Mouse (Mus musculus) thymus, postnatal 10 days (tissue): ENCODE data around the gene Fkbp3.
"Not testable (repeated sequence)": the region's sequence is repeated elsewhere in the genome, so short reads cannot be mapped to it uniquely, and the experiment has no call there.

Experiments
- DNase-seq, 2 experiments: peaks; one replicate each; pipeline ENCODE4 v3.0.0; 2021; ENCODE audit warnings: low spot score in 2 of 2

Fkbp3 gene

DNA sequence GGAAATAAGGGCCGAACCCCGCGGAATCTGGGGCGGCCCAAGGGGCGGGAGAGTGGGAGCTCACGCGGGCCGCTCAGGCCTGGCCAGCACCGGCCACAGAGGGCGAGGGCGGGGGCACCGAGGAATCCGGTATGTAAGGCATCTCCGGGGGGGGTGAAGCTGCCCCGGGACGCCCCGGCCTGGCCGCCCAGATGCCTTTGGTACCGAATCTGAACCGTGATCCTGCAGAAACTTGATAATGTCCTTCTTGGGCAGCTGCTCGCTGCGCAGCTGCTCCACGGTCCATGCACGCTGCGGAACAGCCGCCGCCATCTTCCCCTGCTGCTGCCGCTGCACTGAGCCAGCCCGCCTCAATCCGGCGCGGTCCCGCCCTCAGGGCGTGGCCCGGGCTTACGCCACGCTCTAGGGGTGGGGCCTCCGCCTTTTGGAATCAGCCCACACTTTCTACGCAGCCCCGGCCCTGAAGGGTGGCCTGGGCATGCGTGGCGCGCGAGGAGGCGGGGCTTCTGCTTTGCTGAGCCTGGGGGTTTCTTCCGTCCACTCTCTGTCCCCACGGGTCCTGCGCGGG lies at the start of gene Fkbp3:
Gene Fkbp3, minus strand, starts transcription at position 397 of the 568 bp plus-strand sequence.
- DNase-seq = peak; percentile 93 to 96

DNA sequence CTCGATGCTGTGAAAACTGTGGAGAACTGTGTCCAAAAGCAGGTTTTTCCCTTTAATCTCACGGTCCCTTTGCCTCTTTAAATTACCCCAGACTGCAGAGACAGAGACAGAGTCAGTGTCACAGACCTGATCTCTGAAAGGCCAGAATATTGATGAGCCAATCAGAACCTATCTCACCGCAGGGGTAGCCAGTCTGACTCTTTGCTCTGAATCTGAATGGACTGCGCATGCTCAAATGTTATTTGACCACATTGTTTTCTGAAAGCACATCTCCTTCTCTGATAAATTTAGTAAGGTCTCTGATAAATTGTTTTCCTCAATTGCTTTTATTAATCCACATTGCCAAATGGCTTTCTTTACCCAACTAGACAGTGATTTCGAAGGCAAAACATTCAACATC lies 45.6 kb upstream of the Fkbp3 start:
- no peak for DNase-seq

DNA sequence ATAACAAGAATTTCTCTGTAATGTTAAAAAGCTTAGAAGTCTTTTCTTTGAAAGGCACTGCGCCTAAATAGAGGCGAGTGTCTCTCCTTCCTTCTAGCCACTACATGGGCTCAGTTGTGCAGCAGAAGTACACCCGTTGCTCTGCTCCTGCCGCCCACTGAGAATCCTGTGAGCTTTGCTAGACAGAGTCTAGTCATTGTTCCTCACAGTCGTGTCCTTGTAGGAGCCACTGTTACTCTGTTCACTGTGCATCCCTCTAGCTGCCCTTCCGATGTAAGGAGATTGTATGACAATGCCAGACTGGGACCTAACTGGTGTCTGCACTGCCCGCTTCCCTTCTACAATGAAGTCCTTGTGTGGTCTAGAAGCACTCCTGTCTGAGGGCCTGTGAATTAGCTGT lies 45.2 kb upstream of the Fkbp3 start:
- no peak for DNase-seq

DNA sequence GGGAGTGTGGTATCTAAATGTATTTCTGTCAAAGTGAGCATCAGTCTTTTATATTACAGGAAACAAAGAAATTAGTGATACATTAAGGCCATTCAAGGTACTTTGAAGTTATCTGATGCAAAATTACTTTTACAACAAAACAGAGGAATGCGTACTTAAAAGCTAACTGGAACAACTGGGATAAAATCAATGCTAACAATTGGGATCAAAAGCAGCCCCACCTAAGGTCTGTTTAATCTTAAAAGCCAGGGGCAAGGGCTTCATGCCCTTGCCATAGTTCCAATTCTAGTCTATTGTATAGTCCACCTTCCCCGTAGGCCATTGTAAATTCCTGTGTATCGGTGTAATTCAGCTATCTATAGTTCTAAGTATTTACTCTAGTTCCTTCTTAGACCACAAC lies 41.2 kb upstream of the Fkbp3 start:
- DNase-seq = not testable (repeated sequence)

DNA sequence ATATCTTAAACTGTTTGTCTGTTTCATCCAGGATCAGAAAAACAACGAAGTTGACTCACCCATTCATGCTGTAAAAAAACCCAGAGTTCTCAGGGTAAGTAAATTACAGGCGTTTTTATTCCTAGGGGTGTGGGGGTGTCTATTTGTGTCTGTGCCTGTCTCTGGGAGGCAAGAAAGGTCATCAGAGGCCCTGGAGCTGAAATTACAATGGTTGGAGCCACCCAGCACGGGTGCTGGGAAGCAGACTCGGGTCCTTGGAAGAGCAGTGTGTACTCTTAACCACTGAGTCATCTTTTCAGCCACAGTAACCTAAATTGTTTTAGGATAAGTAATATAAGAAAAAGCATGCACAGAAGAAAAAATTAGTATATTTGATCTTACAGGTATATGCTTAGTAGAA lies 40.1 kb upstream of the Fkbp3 start:
- DNase-seq = no peak

DNA sequence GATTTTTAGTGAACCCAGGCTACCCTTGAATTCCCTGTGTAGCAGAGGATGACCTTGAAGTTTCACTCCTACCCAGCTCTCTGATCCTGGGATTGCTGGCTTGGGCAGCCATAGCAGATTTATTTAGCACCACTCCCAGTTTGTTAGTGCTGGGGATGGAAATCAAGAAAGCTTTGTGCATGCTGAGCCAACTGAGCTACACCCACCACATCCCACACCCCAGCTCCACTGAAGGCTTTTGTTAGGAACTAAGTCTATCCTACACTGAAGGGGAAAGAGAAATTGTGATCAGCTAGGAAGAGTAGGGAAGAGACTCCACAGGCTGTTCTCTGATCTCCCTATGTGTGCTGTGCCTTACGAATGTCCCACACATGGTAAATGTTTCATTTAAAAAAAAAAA lies 39.0 kb upstream of the Fkbp3 start:
- no peak for DNase-seq

DNA sequence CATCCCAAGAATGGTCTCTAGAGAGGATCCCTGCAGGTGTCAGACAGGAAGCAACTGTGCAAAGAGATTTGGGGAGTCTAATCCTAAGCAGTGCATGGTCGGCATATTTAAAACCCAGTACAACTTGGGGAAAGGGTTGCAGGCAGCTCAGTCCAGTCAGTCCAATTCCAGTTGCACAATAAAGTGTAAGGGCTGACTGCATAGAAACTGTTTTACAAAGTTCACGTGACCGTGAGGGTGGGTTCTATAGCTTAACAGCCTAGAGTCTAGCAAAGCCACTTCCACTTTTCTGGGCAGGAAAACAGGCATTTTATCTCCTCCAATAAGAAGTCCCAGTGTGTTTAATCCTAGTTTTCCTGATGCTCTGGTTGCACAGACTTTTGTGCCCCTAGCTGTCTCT lies 37.7 kb upstream of the Fkbp3 start:
- DNase-seq = no peak

DNA sequence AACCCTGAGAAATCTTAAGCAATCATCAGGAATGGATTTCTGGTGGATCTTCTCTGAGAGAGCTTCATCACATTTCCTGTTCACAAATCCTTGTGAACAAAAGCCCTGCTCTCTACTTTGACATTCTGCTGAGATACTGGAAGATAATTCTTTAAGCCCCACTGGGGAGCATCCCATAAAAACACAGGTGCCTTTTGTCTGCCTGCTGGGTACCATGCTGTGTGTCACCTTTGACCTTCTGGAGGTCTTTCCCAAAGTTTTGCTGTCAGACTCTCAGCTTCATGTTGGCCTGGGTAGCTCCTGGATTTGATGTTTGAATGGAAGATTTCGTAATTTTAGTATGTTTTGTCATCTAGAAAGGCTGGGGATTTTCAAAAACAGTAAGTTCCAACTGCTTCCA lies 34.9 kb upstream of the Fkbp3 start:
- no peak for DNase-seq

DNA sequence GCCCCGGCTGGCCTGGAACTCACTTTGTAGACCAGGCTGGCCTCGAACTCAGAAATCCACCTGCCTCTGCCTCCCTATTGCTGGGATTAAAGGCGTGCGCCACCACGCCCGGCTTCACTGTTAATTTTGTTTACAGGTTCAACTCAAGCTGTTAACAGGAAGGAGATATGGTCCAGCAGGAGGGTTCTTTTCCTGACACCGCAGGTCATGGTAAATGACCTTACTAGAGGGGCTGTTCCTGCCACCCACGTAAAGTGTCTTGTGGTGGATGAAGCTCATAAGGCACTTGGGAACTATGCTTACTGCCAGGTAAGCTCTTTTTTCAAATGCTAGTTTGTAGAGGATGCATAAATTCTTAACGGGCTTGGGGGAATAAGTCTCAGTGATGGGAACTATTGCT lies 3.1 kb upstream of the Fkbp3 start:
- DNase-seq = no peak

DNA sequence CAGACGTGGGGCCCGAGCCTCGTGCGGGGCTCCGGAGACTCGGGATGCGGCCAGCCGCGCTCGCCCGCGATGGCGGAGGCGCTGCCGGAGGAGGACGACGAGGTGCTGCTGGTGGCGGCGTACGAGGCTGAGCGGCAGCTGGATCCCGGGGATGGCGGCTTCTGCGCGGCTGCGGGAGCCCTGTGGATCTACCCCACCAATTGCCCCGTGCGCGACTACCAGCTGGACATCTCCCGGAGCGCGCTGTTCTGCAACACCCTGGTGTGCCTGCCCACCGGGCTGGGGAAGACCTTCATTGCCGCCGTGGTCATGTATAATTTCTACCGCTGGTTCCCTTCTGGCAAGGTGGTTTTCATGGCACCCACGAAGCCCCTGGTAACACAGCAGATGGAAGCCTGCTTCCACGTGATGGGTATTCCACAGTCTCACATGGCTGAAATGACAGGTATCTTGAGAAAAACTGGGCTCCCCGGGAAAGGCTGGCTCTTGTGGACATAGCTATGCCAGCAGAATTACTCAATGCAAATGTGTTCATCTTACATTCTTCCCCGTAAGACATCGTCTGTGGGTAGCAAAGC lies 2.0 kb upstream of the Fkbp3 start:
- no peak for DNase-seq

DNA sequence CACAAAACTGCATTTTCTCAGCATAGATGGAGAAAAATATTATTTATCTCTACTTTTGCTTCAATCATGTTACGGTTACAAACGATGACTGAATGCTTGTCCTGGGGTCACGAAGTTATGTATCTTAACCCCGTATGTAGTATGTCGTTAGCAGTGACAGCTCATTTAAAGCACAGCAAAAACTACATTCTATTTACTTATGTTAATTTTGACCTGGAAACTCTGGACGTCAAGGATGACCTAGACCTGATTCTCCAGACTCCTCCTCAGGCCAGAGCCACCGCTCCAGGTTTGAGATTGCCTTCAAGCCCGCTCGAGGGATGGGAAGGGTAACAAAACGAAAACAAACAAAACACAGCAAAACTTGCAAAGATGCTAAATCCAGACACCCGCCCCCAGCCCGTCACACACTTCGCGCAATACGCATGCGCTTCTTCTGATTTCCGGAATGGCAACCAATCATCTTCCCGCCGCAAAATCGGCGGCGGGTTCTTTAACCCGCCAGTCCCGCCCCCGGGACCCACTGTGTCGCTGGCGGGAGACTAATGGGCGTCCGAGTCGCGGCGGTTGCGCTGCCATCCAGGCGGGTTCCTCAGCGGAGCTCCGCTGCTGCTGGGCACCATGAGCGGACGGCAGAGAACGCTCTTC lies 1.4 kb upstream of the Fkbp3 start, which contains the start of gene Fancm:
Gene Fancm, plus strand, starts transcription at position 519 of the 648 bp plus-strand sequence.
- peak; percentile 85 to 88 for DNase-seq

DNA sequence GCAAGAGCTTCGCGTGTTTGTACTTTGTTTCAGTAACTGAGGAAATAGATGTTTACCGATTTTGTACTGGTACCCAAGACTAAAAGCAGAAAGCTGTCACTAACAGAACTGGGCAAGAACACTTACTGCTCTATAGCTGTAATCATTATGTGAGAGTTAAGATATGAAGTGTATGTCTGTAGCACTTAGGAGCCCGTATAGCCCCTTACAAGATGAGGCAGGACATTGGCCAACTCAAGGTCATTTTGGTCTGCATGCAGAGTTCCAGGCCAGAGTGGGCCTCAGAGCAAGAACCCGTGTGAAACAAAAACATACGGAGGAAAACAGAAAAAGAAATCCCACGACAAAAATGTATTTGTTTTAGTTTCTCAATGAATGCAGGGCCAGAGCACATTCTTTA lies 844 bp upstream of the Fkbp3 start:
- no peak for DNase-seq

DNA sequence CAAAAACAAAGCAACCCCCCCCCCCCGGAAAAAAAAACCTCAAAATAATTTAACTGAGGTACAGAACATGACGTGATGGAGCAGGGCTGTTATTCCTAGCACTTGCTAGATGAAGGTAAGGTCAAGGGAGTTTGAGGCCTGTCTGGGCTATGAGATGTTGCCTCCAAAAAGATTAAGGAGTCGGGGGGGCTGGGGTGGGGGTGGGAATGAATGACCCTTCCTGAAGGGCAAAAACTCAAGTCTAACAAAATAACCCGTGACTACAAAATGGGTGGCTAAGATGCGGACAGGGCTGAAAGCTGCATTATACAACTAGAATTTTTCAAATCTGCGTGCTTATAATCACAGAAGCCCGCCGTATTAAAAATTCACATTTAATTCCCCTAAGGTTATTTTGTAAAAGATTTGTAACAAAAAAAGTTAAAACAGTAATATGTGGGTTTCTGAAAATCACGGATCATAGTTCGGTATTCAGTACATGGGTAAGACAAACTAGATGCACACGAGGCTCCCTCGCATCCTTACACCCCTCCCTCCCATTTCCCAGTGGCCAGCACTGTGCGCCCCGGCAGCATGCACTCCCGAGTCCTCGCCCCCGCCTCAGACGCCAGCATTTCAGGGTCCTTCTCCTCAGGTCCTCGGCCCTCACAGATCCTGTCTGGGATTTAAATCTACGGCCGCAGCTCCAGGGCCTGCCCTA lies 746 bp downstream of the Fkbp3 start:
- DNase-seq = no peak

DNA sequence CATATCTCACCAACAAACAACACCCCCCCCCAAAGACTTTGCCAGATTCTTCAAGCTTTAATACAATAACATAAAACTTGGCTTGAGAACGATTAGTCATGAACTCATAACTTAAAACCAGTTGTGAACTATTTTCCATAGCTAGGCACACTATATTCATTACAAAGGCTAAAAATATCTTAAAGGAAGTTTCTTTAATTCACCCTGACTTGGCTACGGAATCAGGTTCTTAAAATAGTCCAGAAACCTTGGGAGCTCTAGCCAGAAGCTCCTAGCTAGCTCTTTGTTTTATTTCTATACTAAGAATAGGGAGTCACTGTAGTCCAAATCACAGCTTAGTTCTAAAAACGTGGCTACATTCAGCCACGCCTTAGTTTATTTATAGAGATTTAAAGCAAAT lies 5.4 kb downstream of the Fkbp3 start:
- DNase-seq = no peak

DNA sequence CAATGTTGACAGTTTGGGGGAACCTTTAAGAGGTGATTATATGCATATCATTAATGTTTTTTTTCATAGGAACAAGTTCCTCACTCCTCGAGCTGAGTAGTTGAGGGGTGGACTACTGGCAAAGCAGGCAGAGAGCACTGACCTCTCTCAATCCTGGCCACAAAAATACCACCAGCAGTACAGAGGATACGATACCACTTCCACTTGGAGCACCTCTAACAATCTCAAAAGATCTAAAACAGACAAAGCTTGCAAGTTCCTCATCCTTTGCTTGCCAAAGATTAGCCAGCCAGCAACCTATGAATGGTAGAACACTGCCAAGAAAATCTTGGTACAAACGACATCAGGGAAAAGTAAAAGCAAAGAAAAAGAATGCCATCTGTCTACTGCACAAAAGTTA lies 7.6 kb downstream of the Fkbp3 start:
- no peak for DNase-seq

DNA sequence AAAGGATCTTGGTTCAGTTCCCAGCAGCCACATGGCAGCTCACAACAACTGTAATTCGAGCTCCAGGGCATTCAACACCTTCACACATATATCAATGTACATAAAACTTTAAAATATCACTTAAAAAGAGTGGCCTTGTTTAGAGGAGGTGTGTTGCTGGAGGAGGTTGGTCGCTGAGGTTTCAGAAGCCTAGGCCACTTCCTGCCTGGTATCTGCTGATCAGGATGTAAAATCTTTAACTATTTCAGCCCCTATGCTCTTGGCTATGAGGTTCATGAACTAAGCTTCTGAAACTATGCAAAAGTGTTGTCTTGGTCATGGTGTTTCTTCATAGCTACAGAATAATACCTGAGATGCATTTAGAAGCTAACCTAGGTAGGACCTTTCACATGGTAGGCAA lies 8.6 kb downstream of the Fkbp3 start:
- no peak for DNase-seq

DNA sequence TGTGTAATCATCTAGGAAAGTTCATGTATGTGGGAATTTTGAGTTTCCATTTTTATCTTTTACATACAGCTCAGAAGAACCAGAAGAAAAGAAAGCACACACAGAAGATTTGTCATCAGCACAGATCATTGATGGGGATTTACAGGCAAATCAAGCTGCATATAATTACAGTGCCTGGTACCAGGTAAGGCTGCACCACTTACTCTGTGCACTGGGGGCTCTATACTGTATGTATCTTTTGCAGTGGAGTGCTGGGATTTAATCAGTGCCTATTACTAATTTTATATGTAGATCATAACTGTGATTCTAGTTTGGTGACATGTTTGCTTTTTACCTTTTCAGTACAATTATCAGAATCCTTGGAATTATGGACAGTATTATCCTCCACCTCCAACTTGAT lies 12.7 kb downstream of the Fkbp3 start:
- no peak for DNase-seq

DNA sequence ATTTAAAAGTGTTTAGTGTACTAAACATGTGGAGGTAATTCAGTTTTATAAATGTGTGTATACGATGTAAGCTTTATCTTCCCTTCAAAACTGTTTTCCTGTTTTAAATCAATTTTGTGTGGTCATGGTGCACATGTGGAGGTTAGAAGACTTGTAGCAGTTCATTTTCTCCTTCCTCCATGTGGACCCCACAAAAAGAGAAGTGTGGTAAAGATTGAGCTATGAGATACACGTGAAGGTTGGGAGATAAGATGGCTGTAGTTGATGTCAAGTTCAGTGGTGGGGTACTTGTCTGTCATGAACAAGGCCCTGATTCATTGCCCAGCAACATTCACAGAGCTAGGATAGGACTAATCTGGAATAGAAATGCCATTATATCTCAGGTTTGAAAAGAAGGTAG lies 15.6 kb downstream of the Fkbp3 start:
- no peak for DNase-seq

DNA sequence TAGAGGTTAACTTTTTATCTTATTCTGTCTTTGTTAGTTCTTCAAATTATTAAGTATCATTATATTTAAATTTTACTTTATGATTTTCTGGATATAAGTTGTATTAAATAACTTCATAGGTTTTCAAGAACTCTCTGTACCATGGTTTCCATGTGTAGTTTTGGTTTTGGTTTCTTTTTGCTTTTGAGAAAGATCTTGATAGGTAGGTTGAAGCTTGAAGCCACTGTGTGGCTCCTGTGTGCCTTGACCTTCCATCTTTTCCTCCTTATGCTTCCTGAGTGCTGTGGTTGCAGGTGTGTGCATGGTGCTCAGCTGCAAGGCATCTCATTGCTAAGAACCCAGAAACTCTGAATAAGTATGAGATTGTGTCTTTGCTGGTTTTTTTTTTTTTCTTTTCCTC lies 25.0 kb downstream of the Fkbp3 start:
- DNase-seq = no peak

DNA sequence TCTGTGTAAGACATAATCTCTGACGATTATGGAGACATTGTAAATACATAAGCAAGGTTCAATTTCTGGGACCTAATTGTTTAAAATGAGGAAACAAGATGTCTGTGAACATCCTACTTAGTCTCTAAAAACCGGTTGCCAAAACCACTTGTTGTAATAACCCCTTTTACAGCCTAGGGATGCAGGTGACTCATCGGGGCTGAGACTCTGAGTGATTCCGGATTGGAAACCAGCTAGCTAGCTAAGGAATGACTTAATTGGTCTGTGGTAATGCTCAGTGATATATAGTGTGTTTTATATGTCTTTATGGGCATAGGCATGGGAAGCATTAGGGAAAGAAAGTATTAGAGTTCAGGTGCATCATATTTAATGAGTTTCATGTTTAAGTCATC lies 36.3 kb downstream of the Fkbp3 start:
- DNase-seq = no peak

DNA sequence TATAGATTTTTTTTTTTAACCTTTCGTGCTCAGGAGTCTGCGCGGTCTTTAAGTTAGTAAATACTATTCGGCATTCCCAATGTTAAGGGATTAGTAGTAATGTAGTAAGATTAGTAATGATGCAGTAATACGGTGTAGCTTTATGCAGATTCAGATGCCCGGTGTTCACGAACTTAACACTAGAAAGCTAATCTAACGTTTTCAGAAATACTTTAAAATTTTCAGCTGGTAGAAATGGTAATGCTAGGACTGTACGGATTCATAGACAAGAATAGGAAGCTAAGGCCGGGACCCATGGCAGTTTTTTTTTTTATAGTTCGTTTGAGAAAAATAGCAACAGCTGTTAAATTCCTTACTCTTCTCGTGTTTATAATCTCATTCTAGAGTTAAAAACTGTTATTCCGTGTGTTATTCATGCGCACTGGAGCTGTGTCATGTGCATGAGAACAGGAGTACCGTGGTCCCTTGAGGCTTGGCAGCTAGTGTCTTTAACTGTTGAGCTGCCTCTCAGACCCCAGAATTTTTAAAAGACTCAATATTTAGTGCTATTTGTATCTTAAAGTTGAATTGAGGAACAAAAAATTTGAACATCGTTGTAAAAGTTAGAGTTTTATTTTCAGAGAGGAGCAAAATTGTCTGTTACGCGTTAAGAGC lies 36.8 kb downstream of the Fkbp3 start:
- DNase-seq = no peak

DNA sequence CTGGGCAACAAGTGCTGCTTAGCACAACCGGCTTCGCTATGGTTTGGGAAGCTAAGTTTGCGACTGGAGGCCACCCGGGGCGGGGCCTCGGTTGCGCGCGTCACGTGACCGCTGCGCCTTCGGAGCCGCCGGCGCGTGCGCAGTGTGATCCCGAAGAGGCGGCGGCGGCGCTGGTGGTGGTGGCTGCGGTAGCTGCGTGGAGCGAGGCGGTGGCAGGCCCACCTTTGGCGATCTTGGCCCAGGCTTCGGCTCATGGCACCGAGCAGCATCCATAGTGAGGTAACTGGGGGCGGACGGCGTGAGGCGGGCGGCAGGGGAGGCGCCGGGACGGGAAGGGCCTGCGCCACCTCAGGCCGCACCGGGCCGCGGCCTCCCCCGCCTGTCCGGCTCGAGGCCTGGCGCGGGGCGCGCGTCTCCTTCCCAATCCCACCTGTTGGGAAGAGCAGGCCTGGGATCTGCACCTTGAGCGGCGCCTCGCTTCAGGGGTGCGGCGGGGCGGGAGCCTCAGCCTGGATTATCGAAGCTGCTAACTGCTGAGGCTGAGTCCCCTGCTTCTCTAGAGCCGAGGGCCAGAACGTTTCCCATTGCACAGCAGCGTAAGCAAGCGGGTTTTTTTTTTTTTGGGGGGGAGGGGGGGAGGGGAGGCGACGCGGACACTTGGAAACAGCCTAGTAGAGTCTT lies 37.5 kb downstream of the Fkbp3 start, which contains the start of gene Prpf39:
Gene Prpf39, plus strand, starts transcription at position 144 of the 681 bp plus-strand sequence.
- DNase-seq = peak; percentile 84 to 93
